Mouse (Mus musculus) midbrain, embryonic 14.5 days (tissue): ENCODE measurements around the gene Nat14. TPM values are rescaled to one million over a fixed set of nuclear protein-coding genes. Genes with fewer than 3 reads are reported as not detected.
A peak's percentile ranks its signal among the peaks of the same experiment; 100 is the strongest.

Experiments
- ATAC-seq: fragments of 200-750 bp; cut with Nextera tagmentation; 2 replicates; pipeline ENCODE4 v1.8.0; 2017; ENCODE audit warnings: moderate number of reproducible peaks, moderate library complexity; ENCODE audit not compliant: low FRiP score, low TSS enrichment
- DNase-seq: peaks from one replicate; pipeline ENCODE4 v3.0.0-alpha.2; 2015
- H3K27ac ChIP-seq: fragments of 300-500 bp; sonication (generic); replicated peaks from 2 replicates; pipeline ENCODE4 v1.5.1; 2014; ENCODE audit warnings: mild to moderate bottlenecking, low read depth, low read length, moderate library complexity
- H3K27me3 ChIP-seq: fragments of 300-500 bp; sonication (generic); 2 replicates; pipeline ENCODE4 v1.6.1; 2014; ENCODE audit warnings: low read length, control low read depth, mixed read lengths; ENCODE audit not compliant: control insufficient read depth, insufficient read depth
- H3K36me3 ChIP-seq: fragments of 300-500 bp; sonication (generic); 2 replicates; pipeline ENCODE4 v1.6.1; 2014; ENCODE audit warnings: low read length, control low read depth; ENCODE audit not compliant: control insufficient read depth, insufficient read depth
- H3K4me1 ChIP-seq: fragments of 300-500 bp; sonication (generic); 2 replicates; pipeline ENCODE4 v1.6.1; 2014; ENCODE audit warnings: mild to moderate bottlenecking, antibody characterized with exemption, low read length, control low read depth; ENCODE audit not compliant: control insufficient read depth, insufficient read depth
- H3K4me2 ChIP-seq: fragments of 300-500 bp; sonication (generic); 2 replicates; pipeline ENCODE4 v1.6.1; 2014; ENCODE audit warnings: mild to moderate bottlenecking, low read length, moderate library complexity
- H3K4me3 ChIP-seq: fragments of 300-500 bp; sonication (generic); replicated peaks from 2 replicates; pipeline ENCODE4 v1.5.1; 2014; ENCODE audit warnings: low read depth, low read length
- H3K9ac ChIP-seq: fragments of 300-500 bp; sonication (generic); replicated peaks from 2 replicates; pipeline ENCODE4 v1.6.1; 2014; ENCODE audit warnings: mild to moderate bottlenecking, low read length, moderate library complexity
- H3K9me3 ChIP-seq: fragments of 300-500 bp; sonication (generic); 2 replicates; pipeline ENCODE4 v1.6.1; 2016; ENCODE audit warnings: low read length, control low read depth, mixed read lengths; ENCODE audit not compliant: control insufficient read depth
- WGBS: fragments of 180-500 bp; shearing (Covaris S2); extraction: QIAGEN DNeasy Blood & Tissue Kit; methylation state at CpG from one replicate; pipeline ENCODE4 v1.1.7; 2014; 5-methylcytosine and 5-hydroxymethylcytosine counted together
- polyA plus RNA-seq: library from polyadenylated mRNA; unstranded; fragments of >200 nt; fragmentation: Nextera tagmentation; extraction: Ambion mirVana; gene quantifications from 2 replicates; pipeline ENCODE4 v1.2.1, GENCODE M21; 2014

The Nat14 gene
- polyA plus RNA-seq, 1 experiment from 2014 or later: 24.0 TPM

DNA sequence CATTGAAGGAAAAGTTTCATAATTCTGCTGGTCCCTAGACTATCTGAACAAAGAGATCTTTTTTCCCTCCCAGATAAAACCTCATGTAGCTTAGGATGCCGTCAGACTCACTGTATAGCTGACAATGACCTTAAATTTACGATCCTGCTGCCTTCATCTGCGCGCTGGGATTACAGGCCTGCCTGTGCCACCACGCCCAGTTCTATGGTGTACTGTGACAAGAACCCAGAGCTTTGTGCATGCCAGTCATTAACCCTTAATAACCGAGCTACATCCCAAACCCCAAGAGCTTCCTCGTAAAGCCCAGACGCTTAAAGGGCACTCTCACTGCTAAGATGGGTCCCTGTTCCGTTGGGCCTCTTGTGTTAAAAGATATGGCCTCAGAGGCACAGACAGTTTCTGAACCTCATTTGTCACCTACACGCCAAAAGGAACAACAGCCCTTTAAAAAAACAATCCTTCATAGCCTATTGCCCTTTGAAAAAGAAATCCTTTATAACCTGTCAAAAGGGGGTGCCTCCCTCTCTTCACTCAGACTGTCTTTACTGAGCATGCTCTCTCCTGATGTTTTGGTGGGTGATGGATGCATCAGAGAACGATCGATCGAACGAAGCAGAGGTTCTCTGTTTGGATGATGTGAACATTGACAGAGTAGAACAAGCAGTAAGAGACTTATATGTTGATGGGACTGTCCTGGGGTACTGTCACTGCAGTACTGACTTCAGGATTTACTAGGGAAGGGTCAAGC, 6.0 kb upstream of the Nat14 start:
- peak overlapping the region; percentile 60 for H3K4me3 ChIP-seq
- H3K9ac ChIP-seq: peak overlapping the region; percentile 77
- DNase-seq (peak; percentile 71), ATAC-seq (peak; percentile 53)
- peaks cover 20% of the 10 kb centered on the region for H3K4me1 ChIP-seq
- WGBS: 17% methylated on average over 14 of the region's 14 CpGs
- peak overlapping the region; percentile 99 for H3K27ac ChIP-seq
- H3K36me3 ChIP-seq: peaks cover 32% of the 10 kb centered on the region
- peak overlapping the region; percentile 64 for H3K4me2 ChIP-seq
- no peaks in the 10 kb centered on the region for H3K9me3 ChIP-seq
- H3K27me3 ChIP-seq: no peaks in the 10 kb centered on the region

DNA sequence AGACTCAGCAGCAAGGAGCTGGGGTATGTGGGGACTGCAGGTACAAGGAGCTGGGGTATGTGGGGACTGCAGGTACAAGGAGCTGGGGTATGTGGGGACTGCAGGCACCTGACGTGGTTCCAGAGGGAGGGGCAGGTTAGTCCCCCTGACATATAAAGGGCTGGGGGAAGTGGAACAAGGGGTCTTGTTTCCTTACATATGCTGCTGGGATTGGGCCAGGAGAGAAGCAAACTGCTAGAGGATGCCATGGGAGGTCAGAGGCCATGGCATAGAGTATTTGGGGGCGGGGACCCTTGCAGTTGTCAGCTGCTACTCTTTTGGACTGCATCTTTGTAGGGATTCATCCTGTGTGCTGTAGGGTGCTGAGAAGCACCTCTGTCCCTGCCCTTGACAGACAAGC, 4.3 kb upstream of the Nat14 start:
- Histone ChIP-seq H3K4me2 (no peak overlapping the region), H3K4me3 (no peak overlapping the region), H3K36me3 (peaks cover 33% of the 10 kb centered on the region), H3K27ac (no peak overlapping the region), H3K4me1 (peaks cover 35% of the 10 kb centered on the region), H3K9ac (no peak overlapping the region), H3K9me3 (no peaks in the 10 kb centered on the region), H3K27me3 (no peaks in the 10 kb centered on the region)
- DNase-seq (no peak), ATAC-seq (no peak)
- 89% methylated on average over 2 of the region's 2 CpGs for WGBS

DNA sequence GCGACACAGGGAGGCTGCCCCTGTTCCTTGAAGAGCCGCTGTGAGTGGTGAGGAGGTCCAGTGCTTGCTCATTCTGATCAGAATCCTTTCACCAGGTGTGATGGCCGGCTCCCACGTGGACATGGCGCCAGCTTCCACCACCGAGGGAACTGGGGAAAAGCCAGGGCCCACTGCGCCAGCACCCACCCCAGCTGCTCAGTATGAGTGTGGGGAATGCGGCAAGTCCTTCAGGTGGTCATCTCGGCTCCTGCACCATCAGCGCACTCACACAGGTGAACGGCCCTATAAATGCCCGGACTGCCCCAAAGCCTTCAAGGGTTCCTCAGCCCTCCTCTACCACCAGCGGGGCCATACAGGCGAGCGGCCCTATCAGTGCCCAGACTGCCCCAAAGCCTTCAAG, 3.1 kb upstream of the Nat14 start:
- no peak overlapping the region for H3K27ac ChIP-seq
- H3K27me3 ChIP-seq: no peaks in the 10 kb centered on the region
- WGBS: 94% methylated on average over 15 of the region's 15 CpGs
- H3K4me2 ChIP-seq: no peak overlapping the region
- no peak for ATAC-seq
- no peaks in the 10 kb centered on the region for H3K9me3 ChIP-seq
- no peak overlapping the region for H3K4me3 ChIP-seq
- H3K9ac ChIP-seq: no peak overlapping the region
- DNase-seq: no peak
- H3K36me3 ChIP-seq: peaks cover 33% of the 10 kb centered on the region
- H3K4me1 ChIP-seq: peaks cover 43% of the 10 kb centered on the region

DNA sequence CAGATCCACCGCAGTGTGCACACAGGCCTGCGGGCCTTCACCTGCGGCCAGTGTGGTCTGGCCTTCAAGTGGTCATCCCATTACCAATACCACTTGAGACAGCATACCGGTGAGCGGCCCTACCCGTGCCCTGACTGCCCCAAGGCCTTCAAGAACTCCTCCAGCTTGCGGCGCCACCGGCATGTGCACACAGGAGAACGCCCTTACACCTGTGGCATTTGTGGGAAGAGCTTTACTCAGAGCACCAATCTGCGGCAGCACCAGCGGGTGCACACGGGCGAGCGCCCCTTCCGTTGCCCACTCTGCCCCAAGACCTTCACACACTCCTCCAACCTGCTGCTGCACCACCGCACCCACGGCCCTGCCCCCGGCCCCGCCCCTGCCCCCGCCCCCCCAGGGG, 2.7 kb upstream of the Nat14 start:
- Histone ChIP-seq H3K4me3 (no peak overlapping the region), H3K9ac (no peak overlapping the region), H3K27ac (no peak overlapping the region), H3K4me2 (no peak overlapping the region), H3K4me1 (peaks cover 47% of the 10 kb centered on the region), H3K9me3 (no peaks in the 10 kb centered on the region), H3K36me3 (peaks cover 33% of the 10 kb centered on the region), H3K27me3 (no peaks in the 10 kb centered on the region)
- ATAC-seq (no peak), DNase-seq (no peak)
- 86% methylated on average over 21 of the region's 21 CpGs for WGBS

GRCm38 (mm10) chr7:4919971-4920370, 1.9 kb upstream of the Nat14 start:
- DNase-seq (no peak), ATAC-seq (no peak)
- Histone ChIP-seq H3K36me3 (peaks cover 33% of the 10 kb centered on the region), H3K4me1 (peaks cover 49% of the 10 kb centered on the region), H3K9me3 (no peaks in the 10 kb centered on the region), H3K9ac (no peak overlapping the region), H3K4me2 (no peak overlapping the region), H3K27ac (peak overlapping the region; percentile 98; the same call in 1 of the 2 replicates), H3K27me3 (no peaks in the 10 kb centered on the region), H3K4me3 (no peak overlapping the region)
- 92% methylated on average over 21 of the region's 21 CpGs for WGBS

GRCm38 (mm10) chr7:4920496-4920895, 1.3 kb upstream of the Nat14 start:
- ATAC-seq (no peak), DNase-seq (no peak)
- Histone ChIP-seq H3K4me1 (peaks cover 54% of the 10 kb centered on the region), H3K9me3 (no peaks in the 10 kb centered on the region), H3K4me3 (no peak overlapping the region), H3K9ac (no peak overlapping the region; the same call in 1 of the 2 replicates), H3K27ac (peak overlapping the region; percentile 98), H3K27me3 (no peaks in the 10 kb centered on the region), H3K4me2 (no peak overlapping the region), H3K36me3 (peaks cover 33% of the 10 kb centered on the region)
- 88% methylated on average over 19 of the region's 19 CpGs for WGBS

GRCm38 (mm10) chr7:4920976-4921823, 628 bp upstream of the Nat14 start:
- no peak for DNase-seq
- H3K4me3 ChIP-seq: no peak overlapping the region
- H3K9ac ChIP-seq: peak overlapping the region; percentile 68; the same call in 1 of the 2 replicates
- WGBS: 56% methylated on average over 23 of the region's 23 CpGs
- H3K36me3 ChIP-seq: peaks cover 33% of the 10 kb centered on the region
- ATAC-seq: no peak
- H3K27ac ChIP-seq: peak overlapping the region; percentile 98
- H3K4me1 ChIP-seq: peaks cover 59% of the 10 kb centered on the region
- H3K9me3 ChIP-seq: no peaks in the 10 kb centered on the region
- peak overlapping the region; percentile 91 for H3K4me2 ChIP-seq
- H3K27me3 ChIP-seq: no peaks in the 10 kb centered on the region

GRCm38 (mm10) chr7:4922508-4922907, 680 bp downstream of the Nat14 start:
- WGBS: 0% methylated on average over 14 of the region's 14 CpGs

More at GRCm38 (mm10) chr7:4922508-4922907, 680 bp downstream of the Nat14 start:
- peak overlapping the region; percentile 91 for H3K4me2 ChIP-seq
- H3K36me3 ChIP-seq: peaks cover 33% of the 10 kb centered on the region
- H3K27ac ChIP-seq: peak overlapping the region; percentile 98
- no peaks in the 10 kb centered on the region for H3K9me3 ChIP-seq
- H3K4me3 ChIP-seq: peak overlapping the region; percentile 41
- no peaks in the 10 kb centered on the region for H3K27me3 ChIP-seq
- ATAC-seq: peak; percentile 85
- H3K4me1 ChIP-seq: peaks cover 49% of the 10 kb centered on the region
- peak overlapping the region; percentile 68 for H3K9ac ChIP-seq
- peak; percentile 96 for DNase-seq
